Mouse (Mus musculus) limb, embryonic 11.5 days (tissue): ENCODE measurements at regions not wholly inside any gene's neighbourhood (a gene's known extent, or its start where the extent isn't known, plus 50 kb on each side); places are given as distances from the start of the nearest gene placed in this dataset. TPM values are rescaled to one million over a fixed set of nuclear protein-coding genes. Genes with fewer than 3 reads are reported as not detected.

ENCODE experiments used
- ATAC-seq: fragments of 200-750 bp; cut with Nextera tagmentation; 2 replicates; pipeline ENCODE4 v1.8.0; 2017; ENCODE audit warnings: low read depth; ENCODE audit not compliant: insufficient number of reproducible peaks, low FRiP score, low TSS enrichment
- DNase-seq: peaks from one replicate; pipeline ENCODE4 v3.0.0-alpha.2; 2015; ENCODE audit warnings: low spot score
- H3K27ac ChIP-seq: fragments of 300-500 bp; sonication (generic); replicated peaks from 2 replicates; pipeline ENCODE4 v1.5.1; 2014; ENCODE audit warnings: low read depth, mild to moderate bottlenecking, low read length
- H3K27me3 ChIP-seq: fragments of 300-500 bp; sonication (generic); 2 replicates; pipeline ENCODE4 v1.6.1; 2014; ENCODE audit warnings: mild to moderate bottlenecking, low read length, mixed read lengths; ENCODE audit not compliant: control insufficient read depth, insufficient read depth
- H3K36me3 ChIP-seq: fragments of 300-500 bp; sonication (generic); 2 replicates; pipeline ENCODE4 v1.6.1; 2014; ENCODE audit warnings: mild to moderate bottlenecking, low read length, moderate library complexity, mixed read lengths; ENCODE audit not compliant: control insufficient read depth, insufficient read depth
- H3K4me1 ChIP-seq: fragments of 300-500 bp; sonication (generic); 2 replicates; pipeline ENCODE4 v1.6.1; 2014; ENCODE audit warnings: low read length, mixed read lengths; ENCODE audit not compliant: control insufficient read depth, insufficient read depth
- H3K4me2 ChIP-seq: fragments of 300-500 bp; sonication (generic); 2 replicates; pipeline ENCODE4 v1.6.1; 2014; ENCODE audit warnings: low read depth, mild to moderate bottlenecking, moderate library complexity; ENCODE audit not compliant: severe bottlenecking
- H3K4me3 ChIP-seq: fragments of 300-500 bp; sonication (generic); 2 replicates; pipeline ENCODE4 v1.5.1; 2014; ENCODE audit warnings: low read depth, low read length
- H3K9ac ChIP-seq: fragments of 300-500 bp; sonication (generic); 2 replicates; pipeline ENCODE4 v1.6.1; 2014; ENCODE audit warnings: mild to moderate bottlenecking, low read length
- H3K9me3 ChIP-seq: fragments of 300-500 bp; sonication (generic); 2 replicates; pipeline ENCODE4 v1.6.1; 2016; ENCODE audit warnings: low read length; ENCODE audit not compliant: control insufficient read depth
- WGBS: fragments of 180-500 bp; shearing (Covaris S2); extraction: QIAGEN DNeasy Blood & Tissue Kit; methylation state at CpG from one replicate; pipeline ENCODE4 v1.1.7; 2014; 5-methylcytosine and 5-hydroxymethylcytosine counted together
- microRNA-seq: library from miRNA; unstranded; fragments of <30 nt; microRNA quantifications from one replicate; pipeline ENCODE4, GENCODE M21; 2016

GRCm38 (mm10) chr8:109428551-109428950 is 65.3 kb upstream of the Pmfbp1 start:
- DNase-seq (no peak), ATAC-seq (no peak)
- no peaks in the 10 kb centered on the region for H3K36me3 ChIP-seq
- H3K9ac ChIP-seq, result no peak overlapping the region
- 76% methylated on average over 9 of the region's 9 CpGs for WGBS
- H3K27me3 ChIP-seq, result no peaks in the 10 kb centered on the region
- no peak overlapping the region for H3K27ac ChIP-seq
- no peak overlapping the region for H3K4me2 ChIP-seq
- H3K4me1 ChIP-seq, result no peaks in the 10 kb centered on the region
- H3K4me3 ChIP-seq, result no peak overlapping the region
- no peaks in the 10 kb centered on the region for H3K9me3 ChIP-seq

GRCm38 (mm10) chr8:109434538-109434937 is 59.3 kb upstream of the Pmfbp1 start:
- H3K4me2 ChIP-seq, result no peak overlapping the region
- DNase-seq (no peak), ATAC-seq (no peak)
- H3K4me3 ChIP-seq, result no peak overlapping the region
- no peaks in the 10 kb centered on the region for H3K9me3 ChIP-seq
- H3K9ac ChIP-seq, result no peak overlapping the region
- no peak overlapping the region for H3K27ac ChIP-seq
- 93% methylated on average over 12 of the region's 12 CpGs for WGBS
- H3K4me1 ChIP-seq, result 0 out of 2 replicates have a peak, but pooled peaks cover 4% of the 10 kb centered on the region
- H3K27me3 ChIP-seq, result no peaks in the 10 kb centered on the region
- no peaks in the 10 kb centered on the region for H3K36me3 ChIP-seq

- no peak overlapping the region for H3K9ac ChIP-seq
- 0 out of 2 replicates have a peak, but pooled peaks cover 4% of the 10 kb centered on the region for H3K4me1 ChIP-seq
- no peak overlapping the region for H3K4me2 ChIP-seq
- H3K4me3 ChIP-seq, result no peak overlapping the region
- no peaks in the 10 kb centered on the region for H3K9me3 ChIP-seq
- no peaks in the 10 kb centered on the region for H3K27me3 ChIP-seq
- no peaks in the 10 kb centered on the region for H3K36me3 ChIP-seq
- no peak overlapping the region for H3K27ac ChIP-seq
- no peak for DNase-seq
- WGBS, result 91% methylated on average over 4 of the region's 4 CpGs
- ATAC-seq, result no peak
Measured at GRCm38 (mm10) chr8:109436056-109436455, 57.8 kb upstream of the Pmfbp1 start.

DNA sequence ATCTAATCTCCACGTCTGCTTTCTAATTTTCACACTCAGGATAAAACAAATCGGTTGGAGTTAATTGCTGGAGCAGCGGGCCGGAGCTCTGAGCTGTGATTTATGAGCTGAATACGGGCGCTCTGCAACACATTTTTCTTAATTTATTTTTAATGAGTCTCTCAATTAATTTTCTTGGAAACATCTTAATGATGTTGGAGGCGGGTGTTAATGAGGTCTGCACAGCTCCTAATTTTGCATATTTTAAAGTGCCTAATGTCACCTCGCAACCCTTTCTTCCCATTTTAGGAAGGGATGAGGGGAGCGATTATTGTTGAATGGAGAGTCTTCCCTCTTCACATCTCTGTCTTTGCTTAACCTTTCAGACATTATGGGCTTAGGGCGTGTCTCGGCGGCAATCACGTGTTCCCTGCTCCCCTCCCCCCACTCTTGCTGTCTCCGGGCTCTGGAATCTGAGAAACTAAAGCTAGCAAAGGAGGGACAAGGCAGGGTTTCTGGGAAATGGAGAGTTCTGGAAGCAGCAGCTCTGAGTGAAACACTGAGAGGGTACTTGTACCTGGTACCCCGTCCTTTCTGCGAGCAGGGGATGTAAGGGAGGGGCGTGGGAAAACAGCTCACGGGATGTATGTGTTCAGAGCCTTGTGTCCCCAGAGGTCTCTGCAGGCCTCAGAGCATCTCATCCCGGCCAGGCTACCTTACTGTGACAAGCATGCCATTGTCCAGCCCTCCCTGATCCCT is 56.8 kb upstream of the Pmfbp1 start:
- H3K4me2 ChIP-seq, result peak overlapping the region; percentile 30
- no peaks in the 10 kb centered on the region for H3K9me3 ChIP-seq
- 32% methylated on average over 19 of the region's 19 CpGs for WGBS
- 0 out of 2 replicates have a peak overlapping the region, but pooled peaks have one; percentile 2 for H3K4me3 ChIP-seq
- DNase-seq (peak; percentile 72), ATAC-seq (no peak)
- no peaks in the 10 kb centered on the region for H3K36me3 ChIP-seq
- no peaks in the 10 kb centered on the region for H3K27me3 ChIP-seq
- 0 out of 2 replicates have a peak, but pooled peaks cover 4% of the 10 kb centered on the region for H3K4me1 ChIP-seq
- H3K27ac ChIP-seq, result no peak overlapping the region
- H3K9ac ChIP-seq, result peak overlapping the region; percentile 9; the same call in 1 of the 2 replicates

DNA sequence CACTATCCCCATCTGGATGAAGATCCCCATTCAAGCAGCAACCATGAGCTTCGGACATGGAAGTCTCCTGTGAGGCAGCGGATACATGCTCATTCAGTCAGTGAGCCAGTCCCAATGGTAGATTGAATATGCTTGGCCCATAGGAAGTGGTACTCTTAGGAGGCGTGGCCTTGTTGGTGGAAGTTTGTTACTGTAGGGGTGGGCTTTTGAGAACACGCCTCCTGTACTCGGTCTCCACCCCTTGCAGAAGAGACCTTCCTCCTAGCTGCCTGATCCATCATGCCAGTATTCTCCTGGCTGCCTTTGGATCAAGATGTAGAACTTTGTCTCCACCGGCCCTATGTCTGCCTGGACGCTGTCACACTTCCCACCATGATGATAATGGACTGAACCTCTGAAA is 55.3 kb upstream of the Pmfbp1 start:
- ATAC-seq (no peak), DNase-seq (no peak)
- Histone ChIP-seq H3K27ac (no peak overlapping the region), H3K4me2 (no peak overlapping the region), H3K9ac (no peak overlapping the region), H3K9me3 (no peaks in the 10 kb centered on the region), H3K4me3 (no peak overlapping the region), H3K27me3 (no peaks in the 10 kb centered on the region), H3K4me1 (0 out of 2 replicates have a peak, but pooled peaks cover 4% of the 10 kb centered on the region), H3K36me3 (no peaks in the 10 kb centered on the region)
- 94% methylated on average over 7 of the region's 7 CpGs for WGBS

Small RNAs in the stretch of these regions (microRNA-seq; reads per million reads assigned to microRNA genes)
- not detected for gene Gm23163
